Mouse (Mus musculus) midbrain, embryonic 14.5 days (tissue): Measurements from ENCODE around the gene Stx2. TPM values are rescaled to one million over a fixed set of nuclear protein-coding genes. Genes with fewer than 3 reads are reported as not detected.

Experiments used
- ATAC-seq: fragments of 200-750 bp; cut with Nextera tagmentation; 2 replicates; pipeline ENCODE4 v1.8.0; 2017; ENCODE audit warnings: moderate number of reproducible peaks, moderate library complexity; ENCODE audit not compliant: low FRiP score, low TSS enrichment
- DNase-seq: peaks from one replicate; pipeline ENCODE4 v3.0.0-alpha.2; 2015
- H3K27ac ChIP-seq: fragments of 300-500 bp; sonication (generic); replicated peaks from 2 replicates; pipeline ENCODE4 v1.5.1; 2014; ENCODE audit warnings: mild to moderate bottlenecking, low read depth, low read length, moderate library complexity
- H3K27me3 ChIP-seq: fragments of 300-500 bp; sonication (generic); 2 replicates; pipeline ENCODE4 v1.6.1; 2014; ENCODE audit warnings: low read length, control low read depth, mixed read lengths; ENCODE audit not compliant: control insufficient read depth, insufficient read depth
- H3K36me3 ChIP-seq: fragments of 300-500 bp; sonication (generic); 2 replicates; pipeline ENCODE4 v1.6.1; 2014; ENCODE audit warnings: low read length, control low read depth; ENCODE audit not compliant: control insufficient read depth, insufficient read depth
- H3K4me1 ChIP-seq: fragments of 300-500 bp; sonication (generic); 2 replicates; pipeline ENCODE4 v1.6.1; 2014; ENCODE audit warnings: mild to moderate bottlenecking, antibody characterized with exemption, low read length, control low read depth; ENCODE audit not compliant: control insufficient read depth, insufficient read depth
- H3K4me2 ChIP-seq: fragments of 300-500 bp; sonication (generic); 2 replicates; pipeline ENCODE4 v1.6.1; 2014; ENCODE audit warnings: mild to moderate bottlenecking, low read length, moderate library complexity
- H3K4me3 ChIP-seq: fragments of 300-500 bp; sonication (generic); replicated peaks from 2 replicates; pipeline ENCODE4 v1.5.1; 2014; ENCODE audit warnings: low read depth, low read length
- H3K9ac ChIP-seq: fragments of 300-500 bp; sonication (generic); replicated peaks from 2 replicates; pipeline ENCODE4 v1.6.1; 2014; ENCODE audit warnings: mild to moderate bottlenecking, low read length, moderate library complexity
- H3K9me3 ChIP-seq: fragments of 300-500 bp; sonication (generic); 2 replicates; pipeline ENCODE4 v1.6.1; 2016; ENCODE audit warnings: low read length, control low read depth, mixed read lengths; ENCODE audit not compliant: control insufficient read depth
- WGBS: fragments of 180-500 bp; shearing (Covaris S2); extraction: QIAGEN DNeasy Blood & Tissue Kit; methylation state at CpG from one replicate; pipeline ENCODE4 v1.1.7; 2014; 5-methylcytosine and 5-hydroxymethylcytosine counted together
- polyA plus RNA-seq: library from polyadenylated mRNA; unstranded; fragments of >200 nt; fragmentation: Nextera tagmentation; extraction: Ambion mirVana; gene quantifications from 2 replicates; pipeline ENCODE4 v1.2.1, GENCODE M21; 2014

Gene Stx2
- polyA plus RNA-seq, 1 experiment from 2014 or later, result 15.6 TPM

DNA sequence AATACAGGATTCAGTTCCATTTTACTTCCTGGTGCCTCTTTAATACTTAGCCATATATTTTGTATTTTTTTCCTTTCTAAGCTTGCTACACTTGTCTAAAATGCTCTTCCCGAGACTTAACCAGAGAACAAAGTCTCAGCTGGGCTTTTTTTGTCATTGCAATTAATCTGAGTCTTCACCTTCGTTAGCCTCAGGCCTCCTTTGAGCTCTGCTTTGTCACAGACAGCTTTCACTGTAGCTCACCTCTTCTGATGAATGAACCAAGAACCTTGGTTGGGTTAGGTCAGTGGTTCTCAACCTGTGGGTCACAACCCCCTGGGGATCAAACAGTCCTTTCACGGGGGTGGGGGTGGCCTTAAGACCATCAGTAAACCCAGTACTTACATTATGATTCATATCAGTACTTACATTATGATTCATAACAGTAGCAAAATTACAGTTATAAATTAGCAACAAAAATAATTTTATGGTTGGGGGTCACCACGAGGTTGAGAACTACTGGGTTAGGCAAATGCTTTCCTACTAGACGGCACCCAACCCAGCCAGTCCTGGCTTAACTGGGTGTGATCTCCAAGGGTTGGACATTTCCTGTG is 20.9 kb upstream of the Stx2 start:
- Histone ChIP-seq H3K9me3 (no peaks in the 10 kb centered on the region), H3K9ac (no peak overlapping the region), H3K4me1 (no peaks in the 10 kb centered on the region), H3K27ac (no peak overlapping the region), H3K36me3 (peaks cover 20% of the 10 kb centered on the region; the same call in 1 of the 2 replicates), H3K4me2 (no peak overlapping the region), H3K4me3 (no peak overlapping the region), H3K27me3 (no peaks in the 10 kb centered on the region)
- ATAC-seq (no peak), DNase-seq (no peak)
- 76% methylated on average over 5 of the region's 5 CpGs for WGBS

DNA sequence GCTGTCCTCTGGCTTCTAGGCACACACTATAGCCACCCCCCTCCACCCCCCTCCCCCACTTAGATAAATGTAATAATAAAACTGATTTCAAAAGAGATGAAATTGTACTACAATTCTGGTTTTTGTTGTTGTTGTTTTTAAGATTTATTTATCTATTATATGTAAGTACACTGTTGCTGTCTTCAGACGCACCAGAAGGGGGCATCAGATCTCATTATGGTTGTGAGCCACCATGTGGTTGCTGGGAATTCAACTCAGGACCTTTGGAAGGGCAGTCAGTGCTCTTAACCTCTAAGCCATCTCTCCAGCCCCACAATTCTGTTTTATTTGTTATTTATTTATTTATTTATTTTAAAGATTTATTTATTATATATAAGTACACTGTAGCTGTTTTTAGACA is 18.3 kb upstream of the Stx2 start:
- no peaks in the 10 kb centered on the region for H3K27me3 ChIP-seq
- H3K36me3 ChIP-seq, result peaks cover 30% of the 10 kb centered on the region
- no peaks in the 10 kb centered on the region for H3K9me3 ChIP-seq
- no peak overlapping the region for H3K9ac ChIP-seq
- 84% methylated on average over 1 of the region's 1 CpGs for WGBS
- no peak overlapping the region for H3K4me2 ChIP-seq
- no peak overlapping the region for H3K4me3 ChIP-seq
- no peak for DNase-seq
- peaks cover 4% of the 10 kb centered on the region; the same call in 1 of the 2 replicates for H3K4me1 ChIP-seq
- H3K27ac ChIP-seq, result no peak overlapping the region
- ATAC-seq, result no peak

DNA sequence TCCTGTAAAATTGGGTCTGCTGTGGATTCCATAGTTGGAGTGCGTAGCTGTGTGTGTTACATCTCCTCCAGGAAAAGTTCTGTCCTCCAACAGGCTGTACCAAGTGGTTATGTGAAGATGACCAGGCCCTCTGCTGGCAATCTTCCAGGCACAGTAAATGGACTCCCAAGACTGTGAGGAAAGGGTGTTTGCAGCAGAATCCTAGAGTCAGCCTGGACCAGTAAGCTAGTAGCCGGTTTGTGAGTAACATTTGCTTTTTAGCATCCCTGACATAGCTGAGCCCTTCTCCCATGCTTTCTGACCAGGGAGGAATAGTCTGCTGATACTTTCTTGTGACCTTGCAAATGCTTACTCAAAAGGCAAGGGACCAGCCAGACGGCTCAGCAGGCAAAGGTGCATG is 17.8 kb upstream of the Stx2 start:
- WGBS, result 91% methylated on average over 3 of the region's 3 CpGs
- no peaks in the 10 kb centered on the region for H3K9me3 ChIP-seq
- H3K4me1 ChIP-seq, result peaks cover 9% of the 10 kb centered on the region
- H3K27me3 ChIP-seq, result no peaks in the 10 kb centered on the region
- H3K36me3 ChIP-seq, result peaks cover 30% of the 10 kb centered on the region
- no peak overlapping the region for H3K4me2 ChIP-seq
- DNase-seq (no peak), ATAC-seq (no peak)
- H3K27ac ChIP-seq, result no peak overlapping the region
- no peak overlapping the region for H3K9ac ChIP-seq
- H3K4me3 ChIP-seq, result no peak overlapping the region

DNA sequence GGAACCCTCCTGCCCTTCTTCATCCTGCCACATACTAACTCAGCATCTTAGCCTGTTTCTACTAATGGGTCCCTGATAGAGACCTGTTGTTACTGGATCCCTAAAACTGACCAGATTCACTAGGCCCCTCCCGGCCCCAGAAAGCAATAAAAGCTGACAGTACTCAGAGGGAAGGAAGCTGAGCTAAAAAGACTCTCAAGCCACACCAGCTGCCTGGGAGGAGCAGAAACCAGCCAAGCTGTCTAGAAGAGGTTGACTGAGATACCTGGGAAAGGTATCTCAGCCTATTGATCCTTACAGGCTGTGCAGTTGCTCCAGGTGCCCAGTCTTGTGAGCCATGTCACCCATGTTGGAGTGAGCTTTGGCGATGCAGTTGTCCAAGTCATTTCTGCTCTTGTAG is 17.4 kb upstream of the Stx2 start:
- no peak overlapping the region for H3K4me2 ChIP-seq
- ATAC-seq, result no peak
- no peaks in the 10 kb centered on the region for H3K27me3 ChIP-seq
- H3K4me3 ChIP-seq, result no peak overlapping the region
- H3K9me3 ChIP-seq, result no peaks in the 10 kb centered on the region
- no peak for DNase-seq
- 98% methylated on average over 2 of the region's 2 CpGs for WGBS
- peaks cover 10% of the 10 kb centered on the region for H3K4me1 ChIP-seq
- peaks cover 30% of the 10 kb centered on the region for H3K36me3 ChIP-seq
- H3K9ac ChIP-seq, result no peak overlapping the region
- no peak overlapping the region for H3K27ac ChIP-seq

DNA sequence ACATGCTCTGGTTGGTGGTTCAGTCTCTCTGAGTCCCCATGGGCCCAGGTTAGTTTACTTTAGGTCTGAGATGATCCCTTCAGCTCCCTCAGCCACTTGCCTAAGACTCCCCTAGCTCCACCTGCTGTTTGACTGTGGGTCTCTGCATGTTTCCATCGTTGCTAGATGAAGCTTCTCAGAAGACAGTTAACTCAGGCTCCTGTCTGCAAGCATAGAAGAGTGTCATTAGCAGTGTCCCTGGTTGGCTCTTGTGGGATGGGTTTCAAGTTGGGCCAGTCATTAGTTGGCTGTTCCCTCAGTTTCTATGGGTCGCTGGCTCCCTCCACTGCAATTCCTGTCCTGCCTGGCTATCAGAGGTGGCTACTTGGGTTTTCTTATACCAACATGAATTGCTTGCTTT is 16.7 kb upstream of the Stx2 start:
- H3K4me3 ChIP-seq, result no peak overlapping the region
- 42% methylated on average over 2 of the region's 2 CpGs for WGBS
- H3K27me3 ChIP-seq, result no peaks in the 10 kb centered on the region
- peaks cover 30% of the 10 kb centered on the region for H3K36me3 ChIP-seq
- no peak overlapping the region for H3K4me2 ChIP-seq
- H3K9ac ChIP-seq, result no peak overlapping the region
- no peaks in the 10 kb centered on the region for H3K9me3 ChIP-seq
- no peak for ATAC-seq
- peaks cover 10% of the 10 kb centered on the region for H3K4me1 ChIP-seq
- DNase-seq, result no peak
- no peak overlapping the region for H3K27ac ChIP-seq

DNA sequence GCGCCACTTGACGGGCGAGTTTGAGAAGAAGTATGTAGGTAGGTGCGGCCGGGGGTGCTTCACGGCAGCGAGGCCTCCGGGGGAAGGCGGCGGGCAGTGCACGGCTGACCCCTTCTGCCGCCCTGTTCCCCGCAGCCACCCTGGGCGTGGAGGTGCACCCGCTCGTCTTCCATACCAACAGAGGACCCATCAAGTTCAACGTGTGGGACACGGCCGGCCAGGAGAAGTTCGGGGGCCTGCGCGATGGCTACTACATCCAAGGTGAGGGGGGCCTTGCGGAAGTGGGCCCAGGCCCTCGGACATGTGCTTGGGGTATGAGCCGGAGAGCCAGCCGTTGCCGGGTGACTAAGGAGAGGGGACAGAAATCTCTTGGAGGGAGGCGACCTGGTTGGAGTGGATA is 12.4 kb upstream of the Stx2 start:
- 6% methylated on average over 28 of the region's 28 CpGs for WGBS
- ATAC-seq (0 out of 2 replicates have a peak, but pooled peaks have one; percentile 1), DNase-seq (no peak)
- Histone ChIP-seq H3K36me3 (peaks cover 22% of the 10 kb centered on the region; the same call in 1 of the 2 replicates), H3K27me3 (no peaks in the 10 kb centered on the region), H3K4me3 (peak overlapping the region; percentile 88), H3K27ac (peak overlapping the region; percentile 99), H3K4me2 (peak overlapping the region; percentile 96), H3K9me3 (no peaks in the 10 kb centered on the region), H3K9ac (peak overlapping the region; percentile 78), H3K4me1 (peaks cover 19% of the 10 kb centered on the region)

DNA sequence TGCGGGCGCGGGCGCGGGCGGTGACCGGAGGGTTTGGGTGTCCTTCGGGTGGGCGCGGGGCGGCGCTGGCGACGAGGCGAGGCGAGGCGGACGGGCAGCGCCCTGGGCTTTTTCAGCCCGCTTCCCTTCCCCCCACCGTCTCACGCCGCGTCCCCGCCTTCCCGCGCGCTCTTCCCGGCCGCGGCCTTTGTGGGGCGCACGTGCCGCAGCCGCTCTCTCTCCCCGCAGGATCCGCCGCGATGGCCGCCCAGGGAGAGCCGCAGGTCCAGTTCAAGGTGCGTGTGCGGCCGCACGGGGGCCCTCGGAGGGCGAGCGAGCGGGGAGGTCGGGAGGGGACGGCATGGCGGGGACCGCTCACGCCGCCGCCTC is 11.9 kb upstream of the Stx2 start:
- Histone ChIP-seq H3K9me3 (no peaks in the 10 kb centered on the region), H3K27me3 (no peaks in the 10 kb centered on the region), H3K4me3 (peak overlapping the region; percentile 88), H3K4me1 (peaks cover 19% of the 10 kb centered on the region), H3K4me2 (peak overlapping the region; percentile 96), H3K36me3 (peaks cover 21% of the 10 kb centered on the region; the same call in 1 of the 2 replicates), H3K9ac (peak overlapping the region; percentile 78), H3K27ac (peak overlapping the region; percentile 99)
- ATAC-seq (peak; percentile 76), DNase-seq (peak; percentile 89)
- under 1% methylated on average over 37 of the region's 56 CpGs for WGBS

DNA sequence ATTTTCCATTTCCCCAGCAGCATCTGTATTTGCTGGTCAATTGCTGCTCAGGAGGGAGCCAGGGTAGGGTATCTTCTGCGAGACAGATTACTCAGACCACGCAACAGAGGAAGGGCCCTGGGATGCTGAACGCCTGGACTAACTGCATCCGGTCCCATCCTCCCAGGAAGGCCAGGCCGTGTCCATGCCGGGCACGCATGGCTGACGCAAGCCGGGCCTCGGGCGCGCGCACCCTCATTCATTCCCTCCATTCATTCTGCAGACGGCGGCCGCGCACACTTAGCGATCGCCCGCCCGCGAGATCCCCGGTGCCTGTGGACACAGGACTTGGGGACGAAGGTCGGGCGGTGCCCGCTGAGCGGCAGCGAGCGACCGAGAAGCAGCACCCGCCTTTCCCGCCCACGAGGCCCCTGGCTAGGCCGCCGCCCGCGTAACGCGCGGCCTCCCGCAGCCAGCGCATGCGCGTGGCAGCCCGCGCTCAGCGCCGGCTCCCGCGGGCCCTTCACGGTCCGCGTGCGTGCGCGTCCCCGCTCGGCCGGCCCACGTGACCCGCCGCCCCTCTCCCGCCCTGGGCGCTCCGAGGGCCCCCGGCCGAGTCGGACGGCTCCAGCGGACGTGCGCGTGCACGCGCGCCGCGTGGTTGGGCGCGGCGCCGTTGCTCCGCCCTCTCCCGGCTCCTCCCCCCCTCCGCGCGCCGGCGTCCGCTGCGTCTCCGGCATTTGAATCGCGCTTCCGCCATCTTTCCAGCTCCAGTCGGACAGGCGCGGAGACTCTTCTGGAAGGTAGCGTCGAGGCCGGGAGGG is 11.3 kb upstream of the Stx2 start, which contains the start of gene Ran:
Gene Ran, plus strand, starts transcription at position 573 of the 803 bp plus-strand sequence.
- ATAC-seq, result peak; percentile 93
- H3K27ac ChIP-seq, result peak within 1 kb of the TSS; percentile 99

More for the DNA sequence above, 11.3 kb upstream of the Stx2 start, which contains the start of gene Ran:
- Histone ChIP-seq H3K4me2 (peak within 1 kb of the TSS; percentile 96), H3K9ac (peak within 1 kb of the TSS; percentile 80), H3K36me3 (peaks cover 15% of the 10 kb centered on the region; the same call in 1 of the 2 replicates), H3K9me3 (no peaks in the 10 kb centered on the region), H3K27me3 (no peaks in the 10 kb centered on the region), H3K4me1 (peaks cover 19% of the 10 kb centered on the region), H3K4me3 (peak within 1 kb of the TSS; percentile 88)
- WGBS, result under 1% methylated on average over 82 of the region's 102 CpGs
- DNase-seq, result peak; percentile 99
